Mouse (Mus musculus) liver, postnatal 0 days (tissue): Measurements from ENCODE around the gene Ubr4. TPM values are rescaled to one million over a fixed set of nuclear protein-coding genes. Genes with fewer than 3 reads are reported as not detected.
A peak's percentile ranks its signal among the peaks of the same experiment; 100 is the strongest.

Source experiments
- ATAC-seq: fragments of 200-750 bp; cut with Nextera tagmentation; 2 replicates; pipeline ENCODE4 v1.8.0; 2017; ENCODE audit warnings: mild to moderate bottlenecking, moderate library complexity
- DNase-seq: peaks from one replicate; pipeline ENCODE4 v3.0.0-alpha.2; 2016
- H3K27ac ChIP-seq: fragments of 300-500 bp; sonication (generic); 2 replicates; pipeline ENCODE4 v1.5.1; 2014; ENCODE audit warnings: antibody characterized with exemption, moderate library complexity, mild to moderate bottlenecking, low read depth
- H3K27me3 ChIP-seq: fragments of 300-500 bp; sonication (generic); 2 replicates; pipeline ENCODE4 v1.6.1; 2014; ENCODE audit warnings: low read length, control low read depth, mixed read lengths; ENCODE audit not compliant: insufficient read depth
- H3K36me3 ChIP-seq: fragments of 300-500 bp; sonication (generic); replicated peaks from 2 replicates; pipeline ENCODE4 v1.6.1; 2014; ENCODE audit warnings: mild to moderate bottlenecking, control low read depth, low read length, moderate library complexity, mixed read lengths; ENCODE audit not compliant: insufficient read depth
- H3K4me1 ChIP-seq: fragments of 300-500 bp; sonication (generic); 2 replicates; pipeline ENCODE4 v1.6.1; 2014; ENCODE audit warnings: antibody characterized with exemption, mild to moderate bottlenecking, control low read depth; ENCODE audit not compliant: insufficient read depth
- H3K4me2 ChIP-seq: fragments of 300-500 bp; sonication (generic); 2 replicates; pipeline ENCODE4 v1.6.1; 2014; ENCODE audit warnings: low read depth, mild to moderate bottlenecking, low read length, moderate library complexity, mixed read lengths
- H3K4me3 ChIP-seq: fragments of 300-500 bp; sonication (generic); 2 replicates; pipeline ENCODE4 v1.5.1; 2014; ENCODE audit warnings: low read depth, low read length
- H3K9ac ChIP-seq: fragments of 300-500 bp; sonication (generic); replicated peaks from 2 replicates; pipeline ENCODE4 v1.6.1; 2014; ENCODE audit warnings: mild to moderate bottlenecking, moderate library complexity
- H3K9me3 ChIP-seq: fragments of 300-500 bp; sonication (generic); 2 replicates; pipeline ENCODE4 v1.6.1; 2016; ENCODE audit warnings: mild to moderate bottlenecking, control low read depth, low read length, mixed read lengths
- CTCF ChIP-seq: sonication (generic); IDR thresholded peaks from 2 replicates; pipeline ENCODE4 v1.5.1; 2016; ENCODE audit warnings: antibody characterized with exemption, low read depth
- EP300 ChIP-seq: IDR thresholded peaks from 2 replicates; pipeline ENCODE4 v1.6.1; 2016; ENCODE audit warnings: antibody characterized with exemption, low read depth, mild to moderate bottlenecking
- WGBS: fragments of 180-500 bp; shearing (Covaris S2); extraction: QIAGEN DNeasy Blood & Tissue Kit; methylation state at CpG from one replicate; pipeline ENCODE4 v1.1.7; 2014; ENCODE audit not compliant: insufficient replicate concordance; 5-methylcytosine and 5-hydroxymethylcytosine counted together
- polyA plus RNA-seq: library from polyadenylated mRNA; unstranded; fragments of >200 nt; fragmentation: Nextera tagmentation; extraction: Ambion mirVana; gene quantifications from 2 replicates; pipeline ENCODE4 v1.2.1, GENCODE M21; 2015

Gene Ubr4
- polyA plus RNA-seq, 1 experiment from 2014 or later: 24.7 TPM

DNA sequence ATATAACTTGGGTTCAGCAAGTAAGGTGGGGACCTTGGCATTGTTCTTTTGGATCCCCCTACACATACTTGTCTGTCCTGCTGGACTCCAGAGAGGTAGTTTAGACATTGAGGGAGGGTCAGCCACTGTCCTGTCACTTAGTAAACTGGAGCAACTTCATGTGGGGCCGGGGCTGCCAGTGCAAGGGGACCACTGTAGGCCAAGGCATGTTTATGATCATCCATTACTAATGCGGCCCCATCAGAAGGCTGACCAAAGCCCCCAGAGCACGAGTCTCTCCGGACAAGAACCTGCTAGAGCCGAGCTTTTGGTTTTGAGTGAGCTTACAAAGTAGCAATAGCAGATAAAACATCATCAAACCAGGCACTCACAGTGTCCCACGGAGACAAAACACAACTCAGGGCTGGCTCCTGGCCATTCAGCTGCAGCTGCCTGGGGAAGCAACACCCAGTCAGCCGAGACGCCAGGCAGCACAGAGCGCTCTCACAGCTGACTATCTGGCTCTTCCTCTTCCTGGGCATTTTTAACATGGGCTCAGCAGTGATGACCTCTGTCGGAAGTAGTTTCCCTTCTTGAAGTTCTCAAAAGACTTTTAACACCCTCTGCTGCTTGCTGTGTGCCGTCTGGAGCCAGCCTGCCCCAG lies 138.1 kb downstream of the Ubr4 start:
- DNase-seq: no peak
- no peak for TF ChIP-seq EP300
- no peak for TF ChIP-seq CTCF
- ATAC-seq: no peak

DNA sequence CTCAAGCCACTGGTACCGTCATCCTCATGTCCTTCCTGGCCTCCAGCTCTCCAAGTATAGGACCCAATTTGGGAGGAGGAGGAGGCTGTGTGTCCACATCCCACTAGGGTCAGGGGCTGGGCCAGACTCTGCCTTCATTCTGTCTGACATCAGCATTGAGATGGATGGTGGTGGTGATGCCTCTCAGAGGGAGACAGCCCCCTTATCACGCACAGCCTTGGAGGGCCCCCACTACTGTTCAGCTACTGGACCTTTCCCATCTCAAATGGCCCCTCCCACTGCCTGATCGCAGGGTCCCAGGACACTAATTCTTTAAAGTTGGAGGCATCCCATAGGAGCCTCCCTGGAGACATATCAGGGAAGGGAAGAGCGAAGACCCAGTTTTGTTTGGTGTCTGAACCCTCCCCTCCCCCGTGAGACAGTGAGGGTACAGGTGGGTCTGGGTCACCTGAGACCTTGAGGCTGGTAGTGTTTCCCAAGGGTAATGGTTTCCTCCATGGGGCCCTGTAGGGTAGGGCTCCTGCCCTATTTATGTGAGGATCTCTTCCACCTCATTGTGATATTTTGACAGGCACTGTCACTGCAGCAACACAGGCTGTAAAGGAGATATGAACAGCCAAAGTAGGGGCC lies 139.2 kb downstream of the Ubr4 start:
- Histone ChIP-seq H3K4me2 (no peak overlapping the region), H3K27ac (no peak overlapping the region), H3K9me3 (no peaks in the 10 kb centered on the region), H3K9ac (no peak overlapping the region), H3K4me3 (no peak overlapping the region), H3K36me3 (peaks cover 44% of the 10 kb centered on the region), H3K27me3 (no peaks in the 10 kb centered on the region), H3K4me1 (peaks cover 9% of the 10 kb centered on the region; the same call in 1 of the 2 replicates)
- DNase-seq: no peak
- no peak for ATAC-seq
- WGBS: 93% methylated on average over 5 of the region's 5 CpGs
- TF ChIP-seq CTCF (no peak), EP300 (no peak)

More for the DNA sequence above, 138.1 kb downstream of the Ubr4 start:
- Histone ChIP-seq H3K9me3 (no peaks in the 10 kb centered on the region), H3K4me1 (peaks cover 9% of the 10 kb centered on the region; the same call in 1 of the 2 replicates), H3K27ac (no peak overlapping the region), H3K27me3 (no peaks in the 10 kb centered on the region), H3K36me3 (peaks cover 49% of the 10 kb centered on the region), H3K4me2 (no peak overlapping the region), H3K9ac (no peak overlapping the region), H3K4me3 (no peak overlapping the region)
- WGBS: 78% methylated on average over 11 of the region's 11 CpGs

DNA sequence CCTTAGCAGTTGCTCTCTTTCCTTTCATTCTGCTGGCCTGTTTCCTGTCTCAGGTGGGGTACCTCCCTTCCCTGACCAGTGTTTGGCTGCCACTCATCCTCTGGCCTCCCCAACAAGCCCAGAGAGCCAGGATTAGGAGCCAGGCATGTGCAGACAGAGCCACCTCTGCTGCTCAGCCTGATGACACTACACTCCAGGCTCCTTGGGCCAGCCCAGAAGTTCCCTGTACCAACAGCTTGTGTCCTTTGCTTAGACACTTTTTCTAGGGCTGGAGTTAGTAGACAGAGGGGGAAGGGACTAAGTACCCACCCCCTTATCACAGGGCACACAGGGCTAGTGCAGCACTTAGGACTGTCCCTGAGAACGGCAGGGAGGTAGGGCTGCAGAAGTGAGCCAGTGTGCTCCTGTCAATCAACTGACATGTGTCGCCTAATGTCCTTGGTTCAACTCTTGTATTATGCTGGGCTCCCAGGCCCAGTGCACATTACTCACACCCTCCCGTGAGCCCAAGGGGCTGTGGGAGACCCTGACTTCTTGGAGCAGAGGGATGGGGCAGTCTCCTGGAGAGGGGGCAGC lies 139.9 kb downstream of the Ubr4 start:
- Histone ChIP-seq H3K9me3 (no peaks in the 10 kb centered on the region), H3K4me1 (peaks cover 9% of the 10 kb centered on the region; the same call in 1 of the 2 replicates), H3K27me3 (no peaks in the 10 kb centered on the region), H3K9ac (no peak overlapping the region), H3K27ac (peak overlapping the region; percentile 52), H3K4me2 (no peak overlapping the region), H3K36me3 (peaks cover 38% of the 10 kb centered on the region), H3K4me3 (no peak overlapping the region)
- WGBS: 35% methylated on average over 3 of the region's 3 CpGs
- TF ChIP-seq EP300: no peak
- TF ChIP-seq CTCF: no peak
- no peak for DNase-seq
- 0 out of 2 replicates have a peak, but pooled peaks have one; percentile 6 for ATAC-seq

DNA sequence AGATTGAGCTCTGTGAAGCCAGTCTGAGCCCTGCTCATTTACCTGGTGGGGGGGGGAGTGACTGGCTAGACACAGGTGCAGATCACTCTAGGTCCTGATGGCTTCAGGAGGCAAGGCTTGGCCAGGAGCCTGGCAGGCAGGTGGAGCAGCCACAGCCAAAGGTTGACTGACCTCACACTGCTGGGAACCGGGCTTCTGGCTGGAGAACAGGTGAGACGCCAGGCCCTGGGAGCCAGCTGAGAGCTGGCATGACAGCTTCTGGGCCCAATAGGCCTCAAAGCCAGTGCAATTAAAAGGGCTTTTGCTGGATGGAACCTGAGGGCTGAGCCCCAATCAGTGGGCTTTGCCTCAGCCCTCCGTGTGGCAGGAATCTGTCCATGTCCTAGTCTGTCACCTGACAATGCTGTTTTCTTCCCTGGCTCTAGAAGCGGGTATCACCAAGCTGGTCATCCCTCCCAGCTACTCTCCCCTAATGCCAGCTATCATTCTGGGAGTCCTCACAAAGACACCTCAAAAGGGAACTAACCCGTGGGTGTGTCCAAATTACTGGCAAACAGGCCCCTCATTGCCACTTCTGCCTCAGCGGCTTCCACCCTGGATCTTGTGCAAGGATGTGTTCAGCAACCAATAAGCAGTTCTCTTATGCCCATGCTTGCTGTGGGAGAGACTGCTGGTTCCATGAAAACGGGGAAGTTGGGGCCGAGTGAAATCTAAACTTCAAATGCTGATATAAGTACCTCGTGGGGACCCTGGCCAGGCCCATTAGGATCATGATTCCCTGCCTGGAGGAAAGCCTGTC lies 141.0 kb downstream of the Ubr4 start:
- peak; percentile 59 for DNase-seq
- WGBS: 45% methylated on average over 9 of the region's 9 CpGs
- H3K4me3 ChIP-seq: no peak overlapping the region

DNA sequence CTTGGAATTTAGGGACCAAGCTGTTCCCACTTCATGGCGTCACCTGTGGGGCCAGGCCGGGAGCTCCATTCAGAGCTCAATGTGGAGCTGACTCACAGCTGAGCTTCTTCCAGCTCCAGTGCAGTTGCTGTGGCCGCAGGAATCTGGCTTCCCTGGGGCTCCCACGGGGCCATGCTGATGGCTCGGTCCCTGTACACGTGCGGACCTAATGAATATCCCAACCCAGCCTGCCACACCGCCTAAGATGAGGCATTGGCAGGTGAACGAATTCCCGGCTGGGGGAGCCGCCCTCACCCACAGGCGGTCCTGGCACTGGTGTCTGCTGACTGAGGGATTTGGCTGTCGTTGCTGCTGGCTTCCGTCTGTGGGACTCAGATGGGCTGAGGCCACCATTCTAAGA lies 148.4 kb downstream of the Ubr4 start:
- no peak overlapping the region for H3K4me2 ChIP-seq
- no peak overlapping the region for H3K27ac ChIP-seq
- 79% methylated on average over 14 of the region's 14 CpGs for WGBS
- peaks cover 7% of the 10 kb centered on the region for H3K9me3 ChIP-seq
- no peak for DNase-seq
- ATAC-seq: no peak
- H3K4me3 ChIP-seq: no peak overlapping the region
- TF ChIP-seq CTCF: no peak
- no peaks in the 10 kb centered on the region for H3K27me3 ChIP-seq
- no peaks in the 10 kb centered on the region for H3K4me1 ChIP-seq
- no peak overlapping the region for H3K9ac ChIP-seq
- no peaks in the 10 kb centered on the region for H3K36me3 ChIP-seq

More for the DNA sequence above, 141.0 kb downstream of the Ubr4 start:
- Histone ChIP-seq H3K27me3 (no peaks in the 10 kb centered on the region), H3K27ac (peak overlapping the region; percentile 52), H3K4me2 (peak overlapping the region; percentile 7; the same call in 1 of the 2 replicates), H3K4me1 (peaks cover 9% of the 10 kb centered on the region; the same call in 1 of the 2 replicates), H3K9ac (0 out of 2 replicates have a peak overlapping the region, but pooled peaks have one; percentile 2), H3K36me3 (peaks cover 29% of the 10 kb centered on the region), H3K9me3 (no peaks in the 10 kb centered on the region)
- TF ChIP-seq CTCF (no peak), EP300 (no peak)
- peak; percentile 53 for ATAC-seq

DNA sequence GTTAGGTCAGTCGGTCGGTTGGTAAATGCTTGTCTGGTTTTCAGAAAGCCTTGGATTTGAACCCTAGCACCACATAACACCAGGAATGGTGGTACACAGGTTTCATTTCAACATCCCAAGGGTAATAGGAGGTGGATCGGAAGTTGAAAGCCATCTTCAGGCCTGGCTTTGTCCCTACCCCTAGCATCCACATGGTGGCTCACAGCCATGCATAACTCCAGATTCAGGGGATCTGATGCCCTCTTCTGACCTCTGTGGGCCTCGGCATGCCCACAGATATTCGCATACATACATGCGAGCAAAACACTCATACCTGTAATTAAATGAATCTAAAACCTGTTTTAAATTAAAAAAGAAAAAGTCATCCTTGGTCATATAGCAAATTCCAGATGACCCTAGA lies 149.3 kb downstream of the Ubr4 start:
- DNase-seq (no peak), ATAC-seq (no peak)
- peaks cover 7% of the 10 kb centered on the region for H3K9me3 ChIP-seq
- WGBS: 71% methylated on average over 6 of the region's 6 CpGs
- no peak overlapping the region for H3K4me2 ChIP-seq
- H3K27ac ChIP-seq: no peak overlapping the region
- no peaks in the 10 kb centered on the region for H3K27me3 ChIP-seq
- H3K4me1 ChIP-seq: no peaks in the 10 kb centered on the region
- H3K4me3 ChIP-seq: no peak overlapping the region
- no peaks in the 10 kb centered on the region for H3K36me3 ChIP-seq
- H3K9ac ChIP-seq: no peak overlapping the region
- TF ChIP-seq CTCF (0 out of 2 replicates have a peak, but pooled peaks have one; percentile 16), EP300 (no peak)
